Mouse (Mus musculus): Measurements from ENCODE around the gene Nup160.

Gene Nup160

GRCm38 (mm10) chr2:90745053-90745678 is 68.2 kb downstream of the Nup160 start, which contains the start of gene Fnbp4:
Gene Fnbp4, plus strand, starts transcription at chr2:90745370.
- DNase-seq (ENCODE audit: low spot score in 2 of 2), result peak; percentile 97

- peak in 1 of 2 experiments; percentile 84 for DNase-seq (ENCODE audit: low spot score in 2 of 2)
Observed at GRCm38 (mm10) chr2:90745740-90746537, 68.9 kb downstream of the Nup160 start.

GRCm38 (mm10) chr2:90746538-90746865 is 69.5 kb downstream of the Nup160 start:
- no peak for DNase-seq (ENCODE audit: low spot score in 2 of 2)

GRCm38 (mm10) chr2:90747131-90747530 is 70.1 kb downstream of the Nup160 start:
- DNase-seq (ENCODE audit: low spot score in 2 of 2), result no peak

GRCm38 (mm10) chr2:90749676-90750459 is 72.9 kb downstream of the Nup160 start:
- no peak for DNase-seq (ENCODE audit: low spot score in 2 of 2)

DNA sequence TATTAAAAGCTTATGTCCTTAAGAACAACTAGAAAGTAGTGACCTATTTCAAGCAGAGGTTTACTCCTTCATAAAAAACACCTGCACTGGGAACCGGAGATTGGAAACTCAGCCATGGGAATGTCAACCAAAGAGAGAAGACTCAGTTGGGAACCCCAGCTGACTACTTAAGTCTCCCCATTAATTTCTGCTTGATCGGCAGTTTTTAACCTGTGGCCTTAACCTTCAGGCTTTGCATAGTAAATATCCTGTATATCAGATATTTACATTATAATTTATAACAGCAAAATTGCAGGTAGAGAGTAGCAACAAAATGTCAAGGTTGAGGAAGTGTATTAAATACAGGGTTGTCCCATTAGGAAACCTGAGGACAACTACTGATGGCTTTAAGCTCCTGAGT is 76.5 kb downstream of the Nup160 start:
- no peak for DNase-seq (ENCODE audit: low spot score in 2 of 2)

- no peak for DNase-seq (ENCODE audit: low spot score in 2 of 2)
Observed at GRCm38 (mm10) chr2:90754188-90754587, 77.2 kb downstream of the Nup160 start.

DNA sequence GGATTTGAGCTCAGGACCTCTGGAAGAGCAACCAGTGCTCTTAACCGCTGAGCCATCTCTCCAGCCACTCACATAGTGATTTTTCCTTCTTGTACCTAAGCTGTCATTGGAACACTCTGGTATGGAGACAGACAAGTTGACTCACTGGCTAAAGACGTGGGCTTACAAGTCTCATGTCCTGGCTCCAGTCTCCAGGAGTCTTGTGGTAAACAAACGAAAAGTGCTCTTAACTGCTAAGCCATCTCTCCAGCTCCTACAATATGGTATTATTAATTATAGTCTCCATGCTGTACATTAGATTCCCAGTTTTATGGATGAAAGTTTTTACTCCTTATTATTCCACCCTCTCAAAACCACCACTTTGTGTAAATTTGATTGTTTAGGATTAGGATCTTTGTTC is 88.1 kb downstream of the Nup160 start:
- no peak for DNase-seq (ENCODE audit: low spot score in 2 of 2)

GRCm38 (mm10) chr2:90781323-90781722 is 104.3 kb downstream of the Nup160 start:
- DNase-seq (ENCODE audit: low spot score in 2 of 2), result no peak

DNA sequence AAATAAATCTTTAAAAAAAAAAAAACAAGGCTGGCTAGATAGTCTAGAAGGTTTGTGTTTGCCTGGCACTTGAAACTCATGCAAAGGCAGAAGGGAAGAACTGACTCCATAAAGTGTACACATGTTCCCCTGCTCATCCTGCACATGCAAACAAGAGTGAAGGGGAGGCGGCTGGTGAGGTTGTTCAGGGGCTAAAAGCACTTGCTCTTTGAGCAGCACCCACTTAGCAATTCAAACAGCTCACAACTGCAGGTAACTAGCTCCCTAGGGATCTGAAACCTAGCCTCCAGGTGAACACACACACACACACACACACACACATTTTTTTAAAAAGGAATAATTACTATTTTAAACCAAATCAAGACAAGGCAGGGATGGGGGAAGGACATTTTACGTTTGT is 104.9 kb downstream of the Nup160 start:
- DNase-seq (ENCODE audit: low spot score in 2 of 2), result no peak

DNA sequence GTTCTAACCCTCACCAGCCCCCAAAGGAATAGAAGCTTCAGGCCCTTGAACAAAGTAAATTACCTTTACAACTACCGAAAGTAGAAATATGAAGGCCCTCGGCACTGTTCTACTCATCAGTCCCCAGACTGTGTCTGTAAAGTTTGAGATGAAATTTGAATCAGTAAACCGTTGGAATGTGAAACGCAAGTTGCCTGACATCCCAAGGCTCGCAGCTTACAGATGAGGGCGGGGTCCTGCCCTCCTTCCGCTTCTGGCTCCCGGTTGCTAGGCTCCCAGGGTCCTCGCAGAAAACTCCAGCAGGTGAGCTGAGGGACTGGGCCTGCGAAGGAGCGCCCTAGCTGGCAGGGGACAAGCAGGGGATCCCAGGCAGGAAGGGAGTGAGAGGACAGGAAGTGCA is 105.4 kb downstream of the Nup160 start, which contains the start of gene Agbl2:
TSS of gene Agbl2 (plus strand) at position 270 of the 400 bp plus-strand sequence.
- no peak for DNase-seq (ENCODE audit: low spot score in 2 of 2)

GRCm38 (mm10) chr2:90782901-90783486 is 106.0 kb downstream of the Nup160 start:
- peak in 1 of 2 experiments; percentile 65 for DNase-seq (ENCODE audit: low spot score in 2 of 2)
